Mouse (Mus musculus) MEL (cell line): ENCODE data around the gene Mterf2.

Experiments used
- CTCF ChIP-seq, 3 experiments: IDR thresholded peaks in 2 of 3; conservative IDR thresholded peaks in 1 of 3; 2 replicates each; pipeline ENCODE4 v1.5.1; 2011 to 2012; ENCODE audit warnings: low read length in 3 of 3, low read depth in 2 of 3, mild to moderate bottlenecking in 2 of 3, improper control_type of control experiment in 1 of 3, inconsistent platforms in 1 of 3, mixed read lengths in 1 of 3, moderate library complexity in 1 of 3; ENCODE audit not compliant: control insufficient read depth in 1 of 3, insufficient read depth in 1 of 3, poor library complexity in 1 of 3, severe bottlenecking in 1 of 3
- ELF1 ChIP-seq: IDR thresholded peaks from 2 replicates; pipeline ENCODE4 v1.6.1; 2014; ENCODE audit warnings: low read depth, mild to moderate bottlenecking, inconsistent platforms, low read length, improper control_type of control experiment, moderate library complexity
- EP300 ChIP-seq, 2 experiments: IDR thresholded peaks; 2 replicates each; pipeline ENCODE4 v1.6.1; 2011; ENCODE audit warnings: improper control_type of control experiment in 2 of 2, low read length in 2 of 2, low read depth in 1 of 2, mild to moderate bottlenecking in 1 of 2
- GATA1 ChIP-seq: IDR thresholded peaks from 2 replicates; pipeline ENCODE4 v1.6.1; 2011; ENCODE audit warnings: low read depth, low read length, improper control_type of control experiment
- HCFC1 ChIP-seq: IDR thresholded peaks from 2 replicates; pipeline ENCODE4 v1.6.1; 2012; ENCODE audit warnings: low read depth, mild to moderate bottlenecking, inconsistent platforms, low read length, improper control_type of control experiment, moderate library complexity
- MAX ChIP-seq: IDR thresholded peaks from 2 replicates; pipeline ENCODE4 v1.6.1; 2011; ENCODE audit warnings: low read length, improper control_type of control experiment
- MAZ ChIP-seq: IDR thresholded peaks from 2 replicates; pipeline ENCODE4 v1.6.1; 2012; ENCODE audit warnings: low read depth, mild to moderate bottlenecking, inconsistent platforms, low read length, improper control_type of control experiment
- NELFE ChIP-seq: IDR thresholded peaks from 2 replicates; pipeline ENCODE4 v1.6.1; 2011; ENCODE audit warnings: low read depth, low read length, improper control_type of control experiment
- POLR2A ChIP-seq, 2 experiments: IDR thresholded peaks; 2 replicates each; pipeline ENCODE4 v1.6.1; 2011 to 2012; ENCODE audit warnings: low read length in 2 of 2, mild to moderate bottlenecking in 2 of 2, control low read depth in 1 of 2, improper control_type of control experiment in 1 of 2, low read depth in 1 of 2, moderate library complexity in 1 of 2; ENCODE audit not compliant: control insufficient read depth in 1 of 2, insufficient read depth in 1 of 2, poor library complexity in 1 of 2
- POLR2AphosphoS2 ChIP-seq: IDR thresholded peaks from 2 replicates; pipeline ENCODE4 v1.6.1; 2011; ENCODE audit warnings: low read length, improper control_type of control experiment
- RAD21 ChIP-seq: IDR thresholded peaks from 2 replicates; pipeline ENCODE4 v1.6.1; 2011; ENCODE audit warnings: mild to moderate bottlenecking, low read depth, low read length, improper control_type of control experiment
- USF2 ChIP-seq, 2 experiments: IDR thresholded peaks; 2 replicates each; pipeline ENCODE4 v1.6.1; 2011 to 2012; ENCODE audit warnings: improper control_type of control experiment in 2 of 2, low read length in 2 of 2, borderline replicate concordance in 1 of 2, inconsistent platforms in 1 of 2, low read depth in 1 of 2, mild to moderate bottlenecking in 1 of 2; ENCODE audit not compliant: insufficient read depth in 1 of 2

- TF ChIP-seq CTCF (IDR thresholded peaks at IDR 0.05 in 2 of 3, conservative IDR thresholded peaks at IDR 0.05 in 1 of 3; ENCODE audit: control insufficient read depth in 1 of 3, insufficient read depth in 1 of 3, low read depth in 2 of 3, low read length in 3 of 3, poor library complexity in 1 of 3, severe bottlenecking in 1 of 3) (no peak), POLR2A (IDR thresholded peaks at IDR 0.05; ENCODE audit: control insufficient read depth in 1 of 2, insufficient read depth in 1 of 2, low read depth in 1 of 2, low read length in 2 of 2, poor library complexity in 1 of 2) (no peak), HCFC1 (no peak; the same call in 1 of the 2 replicates), MAZ (no peak), GATA1 (no peak), NELFE (no peak), MAX (no peak), EP300 (IDR thresholded peaks at IDR 0.05; ENCODE audit: low read depth in 1 of 2, low read length in 2 of 2) (no peak), ELF1 (no peak), POLR2AphosphoS2 (no peak), USF2 (IDR thresholded peaks at IDR 0.05; ENCODE audit: borderline replicate concordance in 1 of 2, insufficient read depth in 1 of 2, low read depth in 1 of 2, low read length in 2 of 2) (no peak), RAD21 (no peak)
Measured at GRCm38 (mm10) chr10:85103085-85103885, 24.5 kb downstream of the Mterf2 start.
